Mouse (Mus musculus): ENCODE measurements around the gene Ifitm5. TPM values are rescaled to one million over a fixed set of nuclear protein-coding genes. Genes with fewer than 3 reads are reported as not detected.

Gene Ifitm5
- polyA plus RNA-seq, 1 experiment from 2014 or later = 6.6 TPM

GRCm38 (mm10) chr7:140902036-140902875 is 47.8 kb downstream of the Ifitm5 start:
- Histone ChIP-seq H3K4me3 (ENCODE audit: low read length) (no peak overlapping the region), H3K27ac (ENCODE audit: low read length) (no peak overlapping the region), H3K9me3 (ENCODE audit: control insufficient read depth, low read length) (no peaks in the 10 kb centered on the region), H3K4me1 (replicated peaks; ENCODE audit: control insufficient read depth, insufficient read depth, low read length) (no peaks in the 10 kb centered on the region), H3K9ac (ENCODE audit: low read length) (no peak overlapping the region), H3K36me3 (ENCODE audit: control insufficient read depth, insufficient read depth, low read length) (peaks cover 9% of the 10 kb centered on the region), H3K27me3 (ENCODE audit: control insufficient read depth, insufficient read depth, low read depth, low read length) (no peaks in the 10 kb centered on the region), H3K4me2 (ENCODE audit: low read depth, low read length) (no peak overlapping the region)
- ATAC-seq (ENCODE audit: low read depth) = no peak
- WGBS = 78% methylated on average over 15 of the region's 15 CpGs

GRCm38 (mm10) chr7:140900220-140900619 is 49.9 kb downstream of the Ifitm5 start, which contains the start of gene Cox8b:
Gene Cox8b, minus strand, starts transcription at chr7:140900446.
- Histone ChIP-seq H3K27me3 (ENCODE audit: control insufficient read depth, insufficient read depth, low read depth, low read length) (no peaks in the 10 kb centered on the region), H3K9me3 (ENCODE audit: control insufficient read depth, low read length) (no peaks in the 10 kb centered on the region), H3K4me2 (ENCODE audit: low read depth, low read length) (no peak within 1 kb of the TSS), H3K9ac (ENCODE audit: low read length) (no peak within 1 kb of the TSS), H3K27ac (ENCODE audit: low read length) (no peak within 1 kb of the TSS), H3K4me1 (replicated peaks; ENCODE audit: control insufficient read depth, insufficient read depth, low read length) (no peaks in the 10 kb centered on the region), H3K36me3 (ENCODE audit: control insufficient read depth, insufficient read depth, low read length) (peaks cover 13% of the 10 kb centered on the region), H3K4me3 (ENCODE audit: low read length) (no peak within 1 kb of the TSS)
- 62% methylated on average over 10 of the region's 10 CpGs for WGBS
- no peak for ATAC-seq (ENCODE audit: low read depth)

- peaks cover 19% of the 10 kb centered on the region for H3K36me3 ChIP-seq (ENCODE audit: control insufficient read depth, insufficient read depth, low read length)
- WGBS = 81% methylated on average over 3 of the region's 3 CpGs
- H3K4me3 ChIP-seq (ENCODE audit: low read length) = no peak overlapping the region
- no peaks in the 10 kb centered on the region for H3K9me3 ChIP-seq (ENCODE audit: control insufficient read depth, low read length)
- H3K4me1 ChIP-seq (replicated peaks; ENCODE audit: control insufficient read depth, insufficient read depth, low read length) = no peaks in the 10 kb centered on the region
- H3K9ac ChIP-seq (ENCODE audit: low read length) = no peak overlapping the region
- no peak overlapping the region for H3K4me2 ChIP-seq (ENCODE audit: low read depth, low read length)
- H3K27me3 ChIP-seq (ENCODE audit: control insufficient read depth, insufficient read depth, low read depth, low read length) = no peaks in the 10 kb centered on the region
- ATAC-seq (ENCODE audit: low read depth) = no peak
- H3K27ac ChIP-seq (ENCODE audit: low read length) = no peak overlapping the region
These were observed 51.0 kb downstream of the Ifitm5 start for GRCm38 (mm10) chr7:140899121-140899520.

Other genes with a start within 250 kb of the Ifitm5 start
- gene Cyp2e1, start 186.6 kb downstream of the Ifitm5 start, polyA plus RNA-seq (2015; fragmentation: Nextera tagmentation; extraction: Ambion mirVana) = 0.43 and 0.63 TPM in 2 replicates
- gene Syce1, start 162.4 kb downstream of the Ifitm5 start, polyA plus RNA-seq (2015; fragmentation: Nextera tagmentation; extraction: Ambion mirVana) = 0.24 and 0.40 TPM in 2 replicates
- gene Zfp941, start 128.1 kb downstream of the Ifitm5 start, polyA plus RNA-seq (2015; fragmentation: Nextera tagmentation; extraction: Ambion mirVana) = 0.38 and 0.74 TPM in 2 replicates
- gene Urah, start 115.3 kb downstream of the Ifitm5 start, polyA plus RNA-seq (2015; fragmentation: Nextera tagmentation; extraction: Ambion mirVana) = 5.5 and 9.7 TPM in 2 replicates
- 0.39 TPM in 1 of 2 replicates, not detected in the other for gene Scgb1c1, start 104.7 kb downstream of the Ifitm5 start, polyA plus RNA-seq (2015; fragmentation: Nextera tagmentation; extraction: Ambion mirVana)
- not detected in 2 replicates for gene Odf3, start 102.5 kb downstream of the Ifitm5 start, polyA plus RNA-seq (2015; fragmentation: Nextera tagmentation; extraction: Ambion mirVana)
- gene Gm45785, start 94.0 kb downstream of the Ifitm5 start, polyA plus RNA-seq (2015; fragmentation: Nextera tagmentation; extraction: Ambion mirVana) = not detected in 2 replicates
- 59.0 and 64.3 TPM in 2 replicates for gene Ric8a, start 93.3 kb downstream of the Ifitm5 start, polyA plus RNA-seq (2015; fragmentation: Nextera tagmentation; extraction: Ambion mirVana)
- 40.3 and 44.2 TPM in 2 replicates for gene Bet1l, start 92.7 kb downstream of the Ifitm5 start, polyA plus RNA-seq (2015; fragmentation: Nextera tagmentation; extraction: Ambion mirVana)
- 211 and 213 TPM in 2 replicates for gene Psmd13, start 68.3 kb downstream of the Ifitm5 start, polyA plus RNA-seq (2015; fragmentation: Nextera tagmentation; extraction: Ambion mirVana)
- gene Sirt3, start 68.0 kb downstream of the Ifitm5 start, polyA plus RNA-seq (2015; fragmentation: Nextera tagmentation; extraction: Ambion mirVana) = 23.5 and 25.4 TPM in 2 replicates
- 10.0 and 14.1 TPM in 2 replicates for gene Cox8b, start 49.8 kb downstream of the Ifitm5 start, polyA plus RNA-seq (2015; fragmentation: Nextera tagmentation; extraction: Ambion mirVana)
- 0.16 and 0.88 TPM in 2 replicates for gene Nlrp6, start 29.4 kb downstream of the Ifitm5 start, polyA plus RNA-seq (2015; fragmentation: Nextera tagmentation; extraction: Ambion mirVana)
- 20.5 and 23.4 TPM in 2 replicates for gene Pgghg, start 8.9 kb downstream of the Ifitm5 start, polyA plus RNA-seq (2015; fragmentation: Nextera tagmentation; extraction: Ambion mirVana)
- 0.67 TPM in 1 of 2 replicates, not detected in the other for gene Gm45717, start 5.6 kb upstream of the Ifitm5 start, polyA plus RNA-seq (2015; fragmentation: Nextera tagmentation; extraction: Ambion mirVana)
- 949 and 984 TPM in 2 replicates for gene Ifitm2, start 5.7 kb upstream of the Ifitm5 start, polyA plus RNA-seq (2015; fragmentation: Nextera tagmentation; extraction: Ambion mirVana)
- gene Ifitm1, start 16.9 kb upstream of the Ifitm5 start, polyA plus RNA-seq (2015; fragmentation: Nextera tagmentation; extraction: Ambion mirVana) = 38.8 and 49.1 TPM in 2 replicates
- gene Ifitm3, start 60.5 kb upstream of the Ifitm5 start, polyA plus RNA-seq (2015; fragmentation: Nextera tagmentation; extraction: Ambion mirVana) = 262 and 316 TPM in 2 replicates
- gene Ifitm6, start 67.6 kb upstream of the Ifitm5 start, polyA plus RNA-seq (2015; fragmentation: Nextera tagmentation; extraction: Ambion mirVana) = 1.5 and 1.8 TPM in 2 replicates
- gene Gm17387, start 78.8 kb upstream of the Ifitm5 start, polyA plus RNA-seq (2015; fragmentation: Nextera tagmentation; extraction: Ambion mirVana) = not detected in 2 replicates
- 3.2 and 3.8 TPM in 2 replicates for gene B4galnt4, start 110.8 kb upstream of the Ifitm5 start, polyA plus RNA-seq (2015; fragmentation: Nextera tagmentation; extraction: Ambion mirVana)
- 16.6 and 18.5 TPM in 2 replicates for gene Pkp3, start 127.9 kb upstream of the Ifitm5 start, polyA plus RNA-seq (2015; fragmentation: Nextera tagmentation; extraction: Ambion mirVana)
- 17.7 and 20.4 TPM in 2 replicates for gene Sigirr, start 150.3 kb upstream of the Ifitm5 start, polyA plus RNA-seq (2015; fragmentation: Nextera tagmentation; extraction: Ambion mirVana)
- 6.7 and 6.9 TPM in 2 replicates for gene Ano9, start 167.5 kb upstream of the Ifitm5 start, polyA plus RNA-seq (2015; fragmentation: Nextera tagmentation; extraction: Ambion mirVana)
- 60.3 and 65.2 TPM in 2 replicates for gene Ptdss2, start 172.1 kb upstream of the Ifitm5 start, polyA plus RNA-seq (2015; fragmentation: Nextera tagmentation; extraction: Ambion mirVana)
- gene Rnh1, start 222.6 kb upstream of the Ifitm5 start, polyA plus RNA-seq (2015; fragmentation: Nextera tagmentation; extraction: Ambion mirVana) = 153 and 165 TPM in 2 replicates
- gene Hras, start 243.7 kb upstream of the Ifitm5 start, polyA plus RNA-seq (2015; fragmentation: Nextera tagmentation; extraction: Ambion mirVana) = 48.5 and 48.8 TPM in 2 replicates
- gene Lrrc56, start 243.9 kb upstream of the Ifitm5 start, polyA plus RNA-seq (2015; fragmentation: Nextera tagmentation; extraction: Ambion mirVana) = 8.6 and 8.9 TPM in 2 replicates

Data from lung, embryonic 16.5 days (tissue).